Mouse (Mus musculus): Measurements from ENCODE around the gene Car2.

The Car2 gene

DNA sequence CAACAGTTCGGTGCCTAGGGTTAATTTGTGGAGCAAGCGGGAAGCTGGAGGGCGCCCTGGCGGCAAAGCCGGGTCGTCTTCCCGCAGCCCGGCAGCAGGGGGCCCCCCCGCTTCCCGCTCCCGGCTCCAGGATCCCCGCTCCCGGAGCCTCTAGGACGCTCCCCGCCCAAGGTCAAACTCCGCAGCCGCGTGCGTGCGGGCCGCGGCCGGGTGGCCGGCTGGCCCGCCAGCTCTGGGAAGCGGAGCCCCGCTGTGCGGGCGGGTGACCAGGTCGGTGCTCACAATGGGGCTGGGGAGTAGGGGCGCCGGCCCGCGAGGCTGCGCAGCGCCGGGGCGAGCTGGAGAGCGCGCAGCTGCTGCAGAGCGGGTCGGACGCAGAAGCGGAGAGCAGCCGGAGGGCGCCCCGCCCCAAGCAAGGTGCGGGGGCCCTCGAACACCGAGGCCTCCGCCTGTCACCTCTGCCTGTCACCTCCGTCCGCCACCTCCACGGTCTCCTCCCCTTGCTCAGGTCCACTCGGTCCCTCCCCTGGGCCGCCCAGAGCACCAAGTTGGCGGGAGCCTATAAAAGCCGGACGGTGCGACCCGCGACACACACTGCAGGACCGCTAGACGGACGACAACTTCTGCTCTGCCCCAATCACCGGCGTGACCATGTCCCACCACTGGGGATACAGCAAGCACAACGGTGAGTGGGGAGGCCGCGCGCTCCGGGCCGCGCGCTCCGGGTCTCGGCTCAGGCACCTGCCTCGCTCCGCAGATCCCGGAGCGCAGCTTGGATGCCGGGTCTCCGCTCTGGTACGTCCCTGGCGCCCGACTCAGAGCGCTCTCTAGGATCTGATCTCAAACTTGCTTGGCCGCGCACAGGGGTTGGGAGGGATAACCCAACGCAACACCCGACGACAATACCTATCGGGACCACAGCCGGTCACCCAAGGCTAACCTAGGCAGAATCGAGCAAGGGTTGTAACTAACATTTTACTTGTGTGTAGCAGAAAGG, at the start of gene Car2:
Gene Car2 (plus strand): TSS at position 172 of the 997 bp plus-strand sequence.
- DNase-seq (ENCODE audit: low spot score in 2 of 2) = peak; percentile 49 to 59

GRCm38 (mm10) chr3:14838936-14839335, 47.1 kb upstream of the Car2 start:
- no peak for DNase-seq (ENCODE audit: low spot score in 2 of 2)

- DNase-seq (ENCODE audit: low spot score in 2 of 2) = no peak
These were observed 46.5 kb upstream of the Car2 start for GRCm38 (mm10) chr3:14839466-14840118.

DNA sequence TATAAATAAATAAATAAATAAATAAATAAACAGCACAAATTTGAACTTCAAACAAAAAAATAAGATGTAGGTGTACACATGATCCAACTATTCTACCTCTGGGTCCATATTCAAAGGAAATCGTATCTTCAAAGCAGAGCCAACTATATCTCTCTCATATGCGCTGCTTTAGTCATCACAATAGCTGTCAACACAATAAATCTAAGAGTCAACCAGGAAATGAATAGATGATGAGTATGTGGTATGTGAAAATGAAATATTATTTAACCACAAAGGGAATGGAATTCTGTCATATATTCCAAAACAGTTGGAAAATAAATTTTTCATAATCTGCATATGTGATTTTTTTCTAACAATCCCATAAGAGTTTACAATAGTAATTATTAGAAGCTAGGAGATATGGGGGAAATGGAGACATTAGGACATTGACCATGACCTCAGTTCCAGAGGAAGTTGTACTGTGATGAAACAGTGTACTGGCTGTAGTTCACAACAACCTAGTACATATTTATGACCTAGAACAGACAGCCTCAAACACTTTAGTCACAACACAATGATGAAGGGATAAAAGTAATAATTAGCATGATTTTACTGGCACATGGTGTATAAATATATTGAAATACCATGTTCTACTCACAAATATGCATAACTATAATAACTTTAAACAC, 37.4 kb upstream of the Car2 start:
- DNase-seq (ENCODE audit: low spot score in 2 of 2) = no peak

DNA sequence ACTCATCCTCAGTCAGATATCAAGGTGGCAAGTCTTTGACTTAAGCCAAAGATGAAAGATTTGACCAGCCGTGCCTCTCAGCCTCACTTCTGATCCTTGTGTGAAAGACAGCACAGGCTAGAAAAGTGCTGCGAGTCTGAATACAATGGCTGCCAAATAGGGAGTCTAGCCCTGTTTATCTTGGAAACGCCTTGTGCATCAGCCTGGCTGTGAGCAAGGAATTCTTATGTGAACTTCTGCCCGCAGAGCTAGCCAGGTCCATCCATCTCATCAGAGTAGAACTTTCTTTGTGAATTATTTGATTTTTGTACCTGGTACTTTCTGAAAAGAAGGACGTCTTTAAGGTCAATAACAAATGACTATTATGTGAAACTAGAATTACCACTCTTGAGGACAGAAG, 32.1 kb upstream of the Car2 start:
- no peak for DNase-seq (ENCODE audit: low spot score in 2 of 2)

DNA sequence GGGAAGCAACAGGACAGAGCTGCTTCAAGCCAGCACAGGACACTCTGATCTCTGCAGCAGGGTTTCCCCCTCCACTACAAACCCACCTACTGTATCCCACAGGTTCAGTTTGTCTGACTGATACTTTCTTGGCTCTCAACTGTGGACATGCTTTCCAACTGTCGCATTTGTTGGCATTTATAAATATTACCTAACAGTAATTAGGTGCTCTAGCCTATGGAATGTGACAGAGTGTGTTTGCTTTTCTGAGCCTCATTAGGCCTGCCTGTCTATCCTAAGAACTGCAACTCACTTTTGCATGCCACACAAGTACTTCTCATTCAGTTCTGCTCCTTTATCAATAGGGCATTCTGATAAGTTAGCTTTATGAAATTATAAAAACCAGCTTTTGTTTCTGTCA, 31.6 kb upstream of the Car2 start:
- no peak for DNase-seq (ENCODE audit: low spot score in 2 of 2)

DNA sequence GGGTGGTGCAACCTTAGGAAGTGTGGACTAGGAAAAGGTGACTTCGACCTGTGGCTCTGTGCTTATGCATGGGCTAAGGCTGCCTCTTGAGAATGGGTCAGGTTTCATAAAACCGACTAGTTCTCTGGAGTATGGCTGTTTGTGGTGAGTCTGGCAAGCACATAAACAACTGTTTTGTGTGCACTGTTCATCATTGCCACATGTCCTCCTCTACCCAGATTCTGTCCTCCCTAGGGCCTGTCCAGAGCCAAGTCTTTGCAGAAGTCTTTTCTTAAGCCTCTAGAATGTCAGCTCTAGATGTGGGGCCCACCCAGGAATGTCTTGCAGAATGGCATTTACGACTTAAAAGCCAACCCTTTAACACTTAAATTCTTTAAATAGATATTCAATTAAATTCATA, 28.2 kb upstream of the Car2 start:
- DNase-seq (ENCODE audit: low spot score in 2 of 2) = no peak

DNA sequence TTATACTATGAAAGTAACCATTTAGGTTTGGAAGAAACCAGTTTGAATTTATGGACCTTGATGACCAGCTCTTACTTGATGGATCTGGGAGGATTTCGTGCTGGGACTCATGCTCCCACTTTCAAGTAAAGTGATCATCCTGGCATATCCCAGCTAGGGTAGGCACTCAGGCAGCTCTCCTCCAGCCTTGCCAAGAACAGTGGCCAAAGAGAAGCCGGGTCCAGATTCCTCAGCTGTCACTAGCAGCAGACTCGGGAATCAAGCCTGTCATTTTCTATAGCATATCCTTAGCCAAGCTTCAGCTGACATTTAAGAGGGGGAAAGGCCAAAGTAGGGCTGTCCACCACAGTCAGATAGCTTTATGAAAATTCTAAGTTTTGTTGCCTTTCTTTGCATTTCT, 25.8 kb upstream of the Car2 start:
- no peak for DNase-seq (ENCODE audit: low spot score in 2 of 2)

- DNase-seq (ENCODE audit: low spot score in 2 of 2) = no peak
These were observed 24.9 kb upstream of the Car2 start for GRCm38 (mm10) chr3:14861165-14861564.

- no peak for DNase-seq (ENCODE audit: low spot score in 2 of 2)
These were observed 24.3 kb upstream of the Car2 start for GRCm38 (mm10) chr3:14861787-14862186.

DNA sequence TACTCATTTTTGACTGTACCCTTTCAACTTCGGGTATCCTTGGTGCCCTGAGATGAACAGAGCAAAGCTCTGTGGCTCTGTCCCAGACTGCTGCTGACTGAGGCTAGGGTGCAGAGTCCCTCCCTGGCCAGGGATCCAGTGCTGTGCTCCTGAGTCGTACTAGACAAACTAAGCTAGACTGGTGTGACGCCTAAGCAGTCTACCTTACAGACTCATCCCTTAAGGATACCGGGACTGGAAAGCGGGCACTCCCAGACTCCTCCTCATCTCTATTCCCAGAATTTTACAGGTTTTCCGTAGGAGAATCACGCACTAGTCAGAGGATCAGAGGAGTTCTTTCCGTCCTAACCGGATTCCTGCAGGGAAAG, 23.4 kb upstream of the Car2 start:
- DNase-seq (ENCODE audit: low spot score in 2 of 2) = peak in 1 of 2 experiments; percentile 10

- peak in 1 of 2 experiments; percentile 28 for DNase-seq (ENCODE audit: low spot score in 2 of 2)
These were observed 22.9 kb upstream of the Car2 start, which contains the start of gene Car3 for GRCm38 (mm10) chr3:14863022-14863711. Gene Car3, plus strand, starts transcription at chr3:14863512.

DNA sequence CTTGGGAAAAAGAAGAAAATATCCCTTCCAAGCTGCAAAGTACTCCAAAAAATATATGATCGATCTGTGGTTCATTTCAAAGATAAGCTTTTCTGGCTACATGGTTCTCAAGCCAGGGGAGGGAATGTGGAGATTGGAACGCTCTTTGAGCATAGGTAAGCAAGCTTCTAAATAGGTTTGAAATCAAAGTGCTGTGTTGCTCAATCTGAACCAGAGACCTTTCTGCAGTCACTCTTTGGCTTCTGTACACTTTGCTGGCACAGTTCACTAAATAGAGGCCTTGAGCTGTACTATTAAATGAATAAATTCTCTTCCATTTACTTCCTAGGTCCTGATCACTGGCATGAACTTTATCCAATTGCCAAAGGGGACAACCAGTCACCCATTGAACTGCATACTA, 22.2 kb upstream of the Car2 start:
- DNase-seq (ENCODE audit: low spot score in 2 of 2) = no peak

- DNase-seq (ENCODE audit: low spot score in 2 of 2) = no peak
These were observed 20.1 kb upstream of the Car2 start for GRCm38 (mm10) chr3:14865941-14866340.

- peak in 1 of 2 experiments; percentile 63 for DNase-seq (ENCODE audit: low spot score in 2 of 2)
These were observed 16.3 kb upstream of the Car2 start for GRCm38 (mm10) chr3:14869779-14870178.

GRCm38 (mm10) chr3:14870528-14870927, 15.5 kb upstream of the Car2 start:
- no peak for DNase-seq (ENCODE audit: low spot score in 2 of 2)

- no peak for DNase-seq (ENCODE audit: low spot score in 2 of 2)
These were observed 14.7 kb upstream of the Car2 start for GRCm38 (mm10) chr3:14871386-14871785.

DNA sequence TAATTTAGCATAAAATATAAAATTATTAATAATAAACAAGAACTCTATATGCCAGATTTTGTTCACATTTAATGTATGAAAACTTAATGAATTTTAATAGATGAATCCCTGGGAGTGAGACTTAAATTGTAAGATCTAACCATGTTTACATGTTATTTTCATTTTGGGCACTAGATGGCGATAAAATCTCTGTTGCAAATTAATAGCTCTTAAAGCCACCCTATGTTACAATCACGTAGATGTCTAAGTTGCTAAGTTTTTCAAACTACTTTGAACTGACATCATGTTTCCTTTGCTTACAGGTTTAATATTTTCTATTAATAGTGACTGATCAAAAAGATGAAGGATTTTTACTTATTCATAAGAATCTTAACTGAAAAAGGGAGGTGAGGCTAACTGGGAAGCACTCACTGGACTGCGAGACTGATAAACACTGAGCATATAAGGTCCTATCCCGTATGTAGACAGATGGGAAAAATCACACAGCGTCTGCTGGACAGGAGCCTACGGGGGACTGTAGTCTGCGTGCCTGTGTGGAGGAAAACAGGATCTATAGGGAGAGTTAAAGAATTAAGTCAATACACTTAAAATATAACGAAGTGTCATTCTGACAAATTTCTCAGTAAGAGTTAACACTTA, 11.6 kb upstream of the Car2 start:
- DNase-seq (ENCODE audit: low spot score in 2 of 2) = no peak

DNA sequence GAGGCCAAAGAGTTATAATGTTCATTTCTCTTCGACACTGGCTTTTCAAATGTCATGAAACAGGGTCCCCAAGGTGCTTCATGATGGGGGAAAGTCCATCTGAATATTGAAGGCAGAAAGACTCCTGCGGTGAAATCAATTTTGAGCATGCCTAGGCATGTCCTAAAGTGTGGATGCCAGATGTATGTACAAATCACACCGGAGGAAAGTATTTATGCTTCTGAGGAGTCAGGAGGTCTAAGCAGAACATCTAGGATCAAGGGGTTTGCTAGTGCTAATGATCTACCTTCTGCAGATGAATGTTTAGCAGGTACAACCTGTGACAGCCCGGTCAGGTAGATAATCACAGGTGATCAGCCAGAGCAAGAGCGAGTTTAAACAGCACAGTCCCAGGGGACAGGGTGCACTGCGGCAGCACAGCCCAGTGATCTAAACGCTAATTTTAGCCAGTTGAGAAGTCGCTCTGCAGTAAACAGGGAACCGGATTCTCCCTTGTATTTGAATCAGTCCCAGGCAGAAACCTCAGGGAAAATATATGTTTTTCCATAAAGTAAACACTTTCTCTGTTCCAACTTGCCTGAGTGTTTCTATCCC, 9.7 kb upstream of the Car2 start:
- DNase-seq (ENCODE audit: low spot score in 2 of 2) = no peak

GRCm38 (mm10) chr3:14877251-14877909, 8.7 kb upstream of the Car2 start:
- no peak for DNase-seq (ENCODE audit: low spot score in 2 of 2)
